Mouse (Mus musculus): ENCODE data around the gene Nckap1l.
"Not testable (repeated sequence)": the region's sequence is repeated elsewhere in the genome, so short reads cannot be mapped to it uniquely, and the experiment has no call there.

The Nckap1l gene

GRCm38 (mm10) chr15:103453551-103454218 lies at the start of gene Nckap1l:
Nckap1l (plus strand) TSS chr15:103453794.
- DNase-seq, result peak; percentile 15

- DNase-seq, result not testable (repeated sequence)
These were observed 48.0 kb upstream of the Nckap1l start for GRCm38 (mm10) chr15:103405586-103405985.

GRCm38 (mm10) chr15:103427017-103427416 lies 26.6 kb upstream of the Nckap1l start:
- DNase-seq, result peak; percentile 7

- no peak for DNase-seq
These were observed 23.4 kb upstream of the Nckap1l start, which contains the start of gene Gtsf1 for GRCm38 (mm10) chr15:103430241-103430640. Gtsf1 (minus strand) TSS chr15:103430470.

GRCm38 (mm10) chr15:103445966-103446365 lies 7.6 kb upstream of the Nckap1l start:
- not testable (repeated sequence) for DNase-seq

GRCm38 (mm10) chr15:103448369-103448768 lies 5.2 kb upstream of the Nckap1l start, which contains the start of gene Gtsf2:
Gtsf2 (minus strand) TSS chr15:103448469.
- no peak for DNase-seq

GRCm38 (mm10) chr15:103454449-103454848 lies 855 bp downstream of the Nckap1l start:
- no peak for DNase-seq

GRCm38 (mm10) chr15:103462539-103463261 lies 9.1 kb downstream of the Nckap1l start:
- DNase-seq, result no peak

GRCm38 (mm10) chr15:103471488-103472194 lies 18.0 kb downstream of the Nckap1l start:
- DNase-seq, result no peak

GRCm38 (mm10) chr15:103472265-103472664 lies 18.7 kb downstream of the Nckap1l start:
- DNase-seq, result no peak

- no peak for DNase-seq
These were observed 19.6 kb downstream of the Nckap1l start for GRCm38 (mm10) chr15:103473182-103473581.

GRCm38 (mm10) chr15:103473769-103474168 lies 20.2 kb downstream of the Nckap1l start:
- DNase-seq, result no peak

- no peak for DNase-seq
These were observed 25.5 kb downstream of the Nckap1l start for GRCm38 (mm10) chr15:103479080-103479606.

- no peak for DNase-seq
These were observed 26.5 kb downstream of the Nckap1l start for GRCm38 (mm10) chr15:103480129-103480528.

GRCm38 (mm10) chr15:103482488-103482887 lies 28.9 kb downstream of the Nckap1l start:
- no peak for DNase-seq

GRCm38 (mm10) chr15:103484490-103484889 lies 30.9 kb downstream of the Nckap1l start:
- DNase-seq, result no peak

- no peak for DNase-seq
These were observed 31.5 kb downstream of the Nckap1l start for GRCm38 (mm10) chr15:103485106-103485505.

GRCm38 (mm10) chr15:103486658-103487057 lies 33.1 kb downstream of the Nckap1l start:
- no peak for DNase-seq

GRCm38 (mm10) chr15:103488336-103488735 lies 34.7 kb downstream of the Nckap1l start:
- no peak for DNase-seq

GRCm38 (mm10) chr15:103496204-103497140 lies 42.9 kb downstream of the Nckap1l start:
- DNase-seq, result no peak

GRCm38 (mm10) chr15:103498157-103498556 lies 44.6 kb downstream of the Nckap1l start:
- no peak for DNase-seq

- DNase-seq, result no peak
These were observed 47.1 kb downstream of the Nckap1l start for GRCm38 (mm10) chr15:103500723-103501122.
